Mouse (Mus musculus): ENCODE measurements around the gene 1700022I11Rik. TPM values are rescaled to one million over a fixed set of nuclear protein-coding genes. Genes with fewer than 3 reads are reported as not detected.

Gene 1700022I11Rik
- polyA plus RNA-seq (2015; fragmentation: Nextera tagmentation; extraction: Ambion mirVana): 0.22 TPM in 1 of 2 replicates, not detected in the other

- no peak for ATAC-seq
- H3K4me2 ChIP-seq (ENCODE audit: low read depth, low read length): no peak within 1 kb of the TSS
- no peaks in the 10 kb centered on the region for H3K36me3 ChIP-seq (ENCODE audit: control insufficient read depth, insufficient read depth, low read length)
- H3K9ac ChIP-seq (ENCODE audit: low read depth, low read length): no peak within 1 kb of the TSS
- WGBS: 90% methylated on average over 4 of the region's 4 CpGs
- H3K27ac ChIP-seq (ENCODE audit: low read length): no peak within 1 kb of the TSS
- H3K9me3 ChIP-seq (ENCODE audit: control insufficient read depth, low read length): no peaks in the 10 kb centered on the region
- no peaks in the 10 kb centered on the region for H3K27me3 ChIP-seq (replicated peaks; ENCODE audit: control insufficient read depth, insufficient read depth, low read length)
- no peaks in the 10 kb centered on the region for H3K4me1 ChIP-seq (ENCODE audit: control insufficient read depth, insufficient read depth, low read length)
- H3K4me3 ChIP-seq (ENCODE audit: low read length): no peak within 1 kb of the TSS
Measured at GRCm38 (mm10) chr4:42969304-42969703, at the start of gene 1700022I11Rik. Gene 1700022I11Rik (plus strand): TSS chr4:42969604.

GRCm38 (mm10) chr4:42920726-42921125 lies 48.7 kb upstream of the 1700022I11Rik start:
- no peak for ATAC-seq
- no peak overlapping the region for H3K27ac ChIP-seq (ENCODE audit: low read length)
- WGBS: 51% methylated on average over 9 of the region's 9 CpGs
- H3K4me1 ChIP-seq (ENCODE audit: control insufficient read depth, insufficient read depth, low read length): peaks cover 3% of the 10 kb centered on the region; the same call in 1 of the 2 replicates
- no peak overlapping the region for H3K4me3 ChIP-seq (ENCODE audit: low read length)
- peaks cover 29% of the 10 kb centered on the region for H3K27me3 ChIP-seq (replicated peaks; ENCODE audit: control insufficient read depth, insufficient read depth, low read length)
- no peaks in the 10 kb centered on the region for H3K36me3 ChIP-seq (ENCODE audit: control insufficient read depth, insufficient read depth, low read length)
- H3K4me2 ChIP-seq (ENCODE audit: low read depth, low read length): no peak overlapping the region
- H3K9me3 ChIP-seq (ENCODE audit: control insufficient read depth, low read length): no peaks in the 10 kb centered on the region
- no peak overlapping the region for H3K9ac ChIP-seq (ENCODE audit: low read depth, low read length)

- H3K4me1 ChIP-seq (ENCODE audit: control insufficient read depth, insufficient read depth, low read length): peaks cover 3% of the 10 kb centered on the region; the same call in 1 of the 2 replicates
- peaks cover 23% of the 10 kb centered on the region for H3K27me3 ChIP-seq (replicated peaks; ENCODE audit: control insufficient read depth, insufficient read depth, low read length)
- ATAC-seq: no peak
- 77% methylated on average over 2 of the region's 2 CpGs for WGBS
- no peak overlapping the region for H3K4me2 ChIP-seq (ENCODE audit: low read depth, low read length)
- no peak overlapping the region for H3K27ac ChIP-seq (ENCODE audit: low read length)
- no peaks in the 10 kb centered on the region for H3K9me3 ChIP-seq (ENCODE audit: control insufficient read depth, low read length)
- no peak overlapping the region for H3K4me3 ChIP-seq (ENCODE audit: low read length)
- H3K9ac ChIP-seq (ENCODE audit: low read depth, low read length): no peak overlapping the region
- no peaks in the 10 kb centered on the region for H3K36me3 ChIP-seq (ENCODE audit: control insufficient read depth, insufficient read depth, low read length)
Measured at GRCm38 (mm10) chr4:42921536-42921935, 47.9 kb upstream of the 1700022I11Rik start.

- 52% methylated on average over 6 of the region's 6 CpGs for WGBS
- Histone ChIP-seq H3K4me1 (ENCODE audit: control insufficient read depth, insufficient read depth, low read length) (no peaks in the 10 kb centered on the region), H3K4me3 (ENCODE audit: low read length) (no peak overlapping the region), H3K4me2 (ENCODE audit: low read depth, low read length) (no peak overlapping the region), H3K27ac (ENCODE audit: low read length) (no peak overlapping the region), H3K36me3 (ENCODE audit: control insufficient read depth, insufficient read depth, low read length) (no peaks in the 10 kb centered on the region), H3K9me3 (ENCODE audit: control insufficient read depth, low read length) (no peaks in the 10 kb centered on the region), H3K9ac (ENCODE audit: low read depth, low read length) (no peak overlapping the region), H3K27me3 (replicated peaks; ENCODE audit: control insufficient read depth, insufficient read depth, low read length) (peaks cover 18% of the 10 kb centered on the region)
- ATAC-seq: no peak
Measured at GRCm38 (mm10) chr4:42922056-42922455, 47.3 kb upstream of the 1700022I11Rik start.

- Histone ChIP-seq H3K36me3 (ENCODE audit: control insufficient read depth, insufficient read depth, low read length) (no peaks in the 10 kb centered on the region), H3K9me3 (ENCODE audit: control insufficient read depth, low read length) (no peaks in the 10 kb centered on the region), H3K27ac (ENCODE audit: low read length) (no peak overlapping the region), H3K4me2 (ENCODE audit: low read depth, low read length) (no peak overlapping the region), H3K4me3 (ENCODE audit: low read length) (no peak overlapping the region), H3K27me3 (replicated peaks; ENCODE audit: control insufficient read depth, insufficient read depth, low read length) (peaks cover 15% of the 10 kb centered on the region), H3K4me1 (ENCODE audit: control insufficient read depth, insufficient read depth, low read length) (no peaks in the 10 kb centered on the region), H3K9ac (ENCODE audit: low read depth, low read length) (no peak overlapping the region)
- WGBS: 76% methylated on average over 8 of the region's 8 CpGs
- ATAC-seq: no peak
Measured at GRCm38 (mm10) chr4:42922461-42922860, 46.9 kb upstream of the 1700022I11Rik start.

GRCm38 (mm10) chr4:42924095-42924710 lies 45.2 kb upstream of the 1700022I11Rik start:
- H3K9me3 ChIP-seq (ENCODE audit: control insufficient read depth, low read length): no peaks in the 10 kb centered on the region
- no peaks in the 10 kb centered on the region for H3K4me1 ChIP-seq (ENCODE audit: control insufficient read depth, insufficient read depth, low read length)
- H3K36me3 ChIP-seq (ENCODE audit: control insufficient read depth, insufficient read depth, low read length): no peaks in the 10 kb centered on the region
- 0 out of 2 replicates have a peak, but pooled peaks cover 3% of the 10 kb centered on the region for H3K27me3 ChIP-seq (replicated peaks; ENCODE audit: control insufficient read depth, insufficient read depth, low read length)
- no peak for ATAC-seq
- H3K4me3 ChIP-seq (ENCODE audit: low read length): no peak overlapping the region
- no peak overlapping the region for H3K9ac ChIP-seq (ENCODE audit: low read depth, low read length)
- H3K4me2 ChIP-seq (ENCODE audit: low read depth, low read length): no peak overlapping the region
- WGBS: 76% methylated on average over 13 of the region's 13 CpGs
- no peak overlapping the region for H3K27ac ChIP-seq (ENCODE audit: low read length)

- Histone ChIP-seq H3K9ac (ENCODE audit: low read depth, low read length) (no peak overlapping the region), H3K36me3 (ENCODE audit: control insufficient read depth, insufficient read depth, low read length) (no peaks in the 10 kb centered on the region), H3K27ac (ENCODE audit: low read length) (no peak overlapping the region), H3K4me2 (ENCODE audit: low read depth, low read length) (no peak overlapping the region), H3K9me3 (ENCODE audit: control insufficient read depth, low read length) (no peaks in the 10 kb centered on the region), H3K4me3 (ENCODE audit: low read length) (no peak overlapping the region), H3K27me3 (replicated peaks; ENCODE audit: control insufficient read depth, insufficient read depth, low read length) (peaks cover 6% of the 10 kb centered on the region; the same call in 1 of the 2 replicates), H3K4me1 (ENCODE audit: control insufficient read depth, insufficient read depth, low read length) (no peaks in the 10 kb centered on the region; the same call in 1 of the 2 replicates)
- no peak for ATAC-seq
- WGBS: 77% methylated on average over 5 of the region's 5 CpGs
Measured at GRCm38 (mm10) chr4:42928209-42928608, 41.2 kb upstream of the 1700022I11Rik start.

- no peak overlapping the region for H3K4me2 ChIP-seq (ENCODE audit: low read depth, low read length)
- no peaks in the 10 kb centered on the region for H3K36me3 ChIP-seq (ENCODE audit: control insufficient read depth, insufficient read depth, low read length)
- no peaks in the 10 kb centered on the region; the same call in 1 of the 2 replicates for H3K4me1 ChIP-seq (ENCODE audit: control insufficient read depth, insufficient read depth, low read length)
- H3K27me3 ChIP-seq (replicated peaks; ENCODE audit: control insufficient read depth, insufficient read depth, low read length): peaks cover 6% of the 10 kb centered on the region; the same call in 1 of the 2 replicates
- H3K27ac ChIP-seq (ENCODE audit: low read length): no peak overlapping the region
- H3K9ac ChIP-seq (ENCODE audit: low read depth, low read length): no peak overlapping the region
- H3K9me3 ChIP-seq (ENCODE audit: control insufficient read depth, low read length): no peaks in the 10 kb centered on the region
- 89% methylated on average over 9 of the region's 9 CpGs for WGBS
- H3K4me3 ChIP-seq (ENCODE audit: low read length): no peak overlapping the region
- no peak for ATAC-seq
Measured at GRCm38 (mm10) chr4:42928952-42929351, 40.5 kb upstream of the 1700022I11Rik start.

GRCm38 (mm10) chr4:42932229-42932969 lies 37.0 kb upstream of the 1700022I11Rik start:
- Histone ChIP-seq H3K27me3 (replicated peaks; ENCODE audit: control insufficient read depth, insufficient read depth, low read length) (peaks cover 6% of the 10 kb centered on the region; the same call in 1 of the 2 replicates), H3K9ac (ENCODE audit: low read depth, low read length) (no peak overlapping the region), H3K36me3 (ENCODE audit: control insufficient read depth, insufficient read depth, low read length) (no peaks in the 10 kb centered on the region), H3K4me3 (ENCODE audit: low read length) (no peak overlapping the region), H3K4me1 (ENCODE audit: control insufficient read depth, insufficient read depth, low read length) (no peaks in the 10 kb centered on the region; the same call in 1 of the 2 replicates), H3K27ac (ENCODE audit: low read length) (no peak overlapping the region), H3K9me3 (ENCODE audit: control insufficient read depth, low read length) (no peaks in the 10 kb centered on the region), H3K4me2 (ENCODE audit: low read depth, low read length) (no peak overlapping the region)
- WGBS: 66% methylated on average over 8 of the region's 8 CpGs
- ATAC-seq: no peak

Measured in intestine, embryonic 16.5 days (tissue).